Mouse (Mus musculus) T-helper 2 cell (primary cell): ENCODE measurements around the gene Suclg2.

ENCODE experiments used
- in situ Hi-C: fragments of 300-600 bp; cut with MboI, MseI; formaldehyde crosslinking; loops from one replicate; pipeline ENCODE4 v1.15.1; 2025; ENCODE audit warnings: high pct_unique_total_duplicates

The Suclg2 gene

DNA sequence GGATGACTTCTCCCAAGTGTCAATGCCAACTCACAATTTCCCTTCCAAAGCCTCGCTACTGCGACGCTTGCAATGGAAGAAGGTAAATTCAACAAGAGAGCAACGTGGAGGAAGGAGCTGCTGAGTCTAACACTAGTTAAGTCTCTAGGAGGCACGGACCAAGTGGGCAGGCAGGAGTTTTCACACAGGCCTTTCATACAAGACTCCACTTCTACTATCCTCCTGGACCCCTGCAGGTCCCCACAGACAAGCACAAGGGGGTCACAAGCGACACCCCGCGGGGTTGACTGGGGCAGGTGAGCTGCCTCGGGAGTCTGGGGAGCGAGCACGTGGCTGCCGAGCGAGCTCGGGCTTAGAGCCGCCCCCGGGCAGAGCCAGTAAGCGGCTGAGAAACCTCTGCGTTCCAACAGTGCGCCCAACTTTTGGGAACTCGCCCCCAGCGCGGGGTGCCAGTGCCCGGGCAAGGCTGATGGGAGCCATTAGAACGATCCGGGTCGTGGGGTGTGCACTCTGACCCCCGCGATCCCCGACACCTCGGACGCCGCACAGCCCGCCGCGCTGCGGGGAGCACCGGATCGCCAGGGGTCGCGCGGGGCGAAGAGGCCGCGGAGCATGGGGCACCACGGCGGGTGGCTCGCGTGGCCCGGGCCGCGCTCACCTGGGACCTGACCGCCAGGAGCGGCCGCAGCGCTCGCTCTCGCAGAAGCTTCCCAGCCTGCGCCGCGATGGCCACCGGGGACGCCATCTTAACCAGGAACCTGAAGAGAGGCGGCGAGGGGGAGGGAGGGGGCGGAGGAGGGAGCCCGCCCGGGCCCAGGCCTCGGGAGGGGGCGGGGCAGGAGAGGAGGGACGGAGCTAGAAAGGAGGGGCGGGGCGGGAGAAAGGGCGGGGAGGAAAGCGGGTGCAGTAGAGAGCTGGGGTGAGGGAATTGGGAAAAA is at the start of gene Suclg2:
Suclg2 (minus strand) TSS at position 770 of the 938 bp plus-strand sequence.
- in situ Hi-C loops, result no loop called here

DNA sequence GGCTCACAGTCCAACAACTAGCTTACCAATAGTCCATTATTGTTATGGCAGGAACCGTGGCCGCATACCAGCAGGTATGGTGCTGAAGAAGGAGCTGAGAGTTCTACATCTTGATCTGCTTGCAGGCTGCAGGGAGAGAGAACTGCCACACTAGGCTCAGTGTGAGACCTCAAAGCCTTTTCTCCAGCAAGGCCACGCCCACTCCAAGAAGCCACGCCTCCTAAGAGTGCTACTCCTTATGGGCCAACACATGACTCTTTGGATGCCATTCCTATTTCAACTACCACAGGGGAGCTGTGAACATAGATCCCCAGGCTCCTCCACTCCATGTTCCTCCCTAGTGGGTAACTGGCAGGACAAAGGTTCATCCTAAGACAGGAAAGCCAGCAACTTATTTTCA is 48.0 kb upstream of the Suclg2 start:
- in situ Hi-C loops, result no loop called here

DNA sequence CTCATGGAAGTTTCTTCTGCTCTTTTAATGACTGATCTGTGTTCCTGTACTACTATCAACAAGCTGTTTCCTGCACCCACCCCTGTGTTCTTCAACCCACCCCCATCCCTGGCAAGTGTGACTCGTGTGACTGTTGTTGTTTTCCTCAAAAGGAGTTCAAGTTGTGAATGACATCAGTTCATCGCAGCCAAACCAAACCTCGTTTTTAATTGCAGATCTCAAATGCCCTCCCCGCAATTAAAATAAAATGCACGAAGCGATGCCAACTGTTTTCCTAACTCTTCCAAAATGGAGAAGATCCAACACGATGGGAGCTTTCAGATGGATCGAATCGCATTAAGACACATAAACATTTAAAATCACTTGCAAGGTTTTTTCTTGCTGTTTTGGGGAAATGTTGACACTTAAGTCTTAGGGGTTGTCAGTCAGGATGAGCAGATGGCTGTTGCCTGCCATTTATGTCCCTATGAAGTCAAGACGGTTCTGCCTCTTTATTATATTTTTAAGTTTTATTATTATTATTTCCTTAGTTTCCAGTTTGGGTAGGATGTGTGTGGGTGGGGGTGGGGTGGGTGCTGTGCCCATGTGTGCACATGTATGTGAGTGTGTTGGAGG is 41.1 kb upstream of the Suclg2 start:
- in situ Hi-C loops, result no loop called here

- in situ Hi-C loops, result no loop called here
These were observed 23.8 kb upstream of the Suclg2 start for GRCm38 (mm10) chr6:95742378-95742777.

- in situ Hi-C loops, result no loop called here
These were observed 13.2 kb upstream of the Suclg2 start for GRCm38 (mm10) chr6:95731570-95732367.

DNA sequence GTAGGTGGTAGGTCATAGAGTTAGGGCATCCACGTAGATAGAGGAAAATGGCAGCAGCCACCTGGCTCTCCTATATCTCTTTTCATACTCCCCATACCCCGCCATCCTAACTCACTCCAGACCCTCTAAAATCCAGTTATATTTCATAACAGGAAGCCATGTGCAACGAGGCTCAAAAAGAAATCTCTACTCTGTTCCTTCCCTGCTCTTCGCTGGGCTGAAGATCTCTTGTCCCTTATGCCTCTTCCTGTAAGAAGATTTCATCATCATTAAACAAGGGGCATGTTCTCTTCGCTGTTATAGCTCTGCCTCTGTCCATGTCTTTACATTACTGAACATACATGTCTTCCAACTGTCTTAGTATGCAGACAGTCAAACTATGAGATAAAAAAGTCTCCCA is 10.8 kb upstream of the Suclg2 start:
- in situ Hi-C loops, result no loop called here

GRCm38 (mm10) chr6:95725281-95725680 is 6.7 kb upstream of the Suclg2 start:
- in situ Hi-C loops, result no loop called here

GRCm38 (mm10) chr6:95723361-95723760 is 4.8 kb upstream of the Suclg2 start:
- in situ Hi-C loops, result no loop called here

DNA sequence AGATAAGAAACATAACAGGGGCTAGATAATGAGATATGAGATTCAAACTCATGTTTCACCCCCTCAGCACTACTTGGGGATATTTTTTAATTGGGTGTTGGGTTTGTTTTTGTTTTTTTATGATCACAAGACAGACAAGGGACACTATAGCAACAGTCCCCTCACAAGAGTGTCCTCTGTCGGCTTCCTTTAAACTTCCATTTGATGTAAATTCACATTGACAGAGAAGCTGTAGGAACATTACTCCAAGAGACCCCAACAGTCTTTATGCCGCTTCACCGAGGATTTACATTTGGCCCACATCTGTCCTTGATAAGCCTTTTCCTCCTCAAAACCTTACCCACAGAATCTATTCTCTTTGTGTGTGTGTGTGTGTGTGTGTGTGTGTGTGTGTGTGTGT is 1.2 kb upstream of the Suclg2 start:
- in situ Hi-C loops, result no loop called here

GRCm38 (mm10) chr6:95718969-95719333 is 351 bp upstream of the Suclg2 start:
- in situ Hi-C loops, result no loop called here

- in situ Hi-C loops, result no loop called here
These were observed 1.5 kb downstream of the Suclg2 start for GRCm38 (mm10) chr6:95717071-95717470.

GRCm38 (mm10) chr6:95716476-95716875 is 2.1 kb downstream of the Suclg2 start:
- in situ Hi-C loops, result no loop called here

DNA sequence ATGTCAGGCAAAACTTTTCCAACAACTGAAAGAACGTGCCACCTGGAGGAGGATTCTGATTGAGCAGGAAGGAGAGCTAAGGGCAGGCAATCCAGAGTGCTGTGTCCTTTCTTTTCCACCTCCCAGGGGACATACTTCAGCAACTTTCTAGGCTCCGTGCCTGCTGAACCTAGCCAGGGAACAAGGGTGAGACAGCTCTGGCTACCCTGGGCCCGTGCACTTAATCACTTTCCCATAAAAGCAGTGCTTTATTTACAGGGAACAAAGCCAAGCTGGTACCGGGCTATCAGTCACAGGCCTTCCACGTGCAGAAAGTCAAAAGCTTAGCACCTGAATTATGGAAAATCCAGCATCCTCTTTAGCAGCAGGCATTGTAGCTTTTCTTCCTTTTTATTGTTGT is 5.4 kb downstream of the Suclg2 start:
- in situ Hi-C loops, result no loop called here

DNA sequence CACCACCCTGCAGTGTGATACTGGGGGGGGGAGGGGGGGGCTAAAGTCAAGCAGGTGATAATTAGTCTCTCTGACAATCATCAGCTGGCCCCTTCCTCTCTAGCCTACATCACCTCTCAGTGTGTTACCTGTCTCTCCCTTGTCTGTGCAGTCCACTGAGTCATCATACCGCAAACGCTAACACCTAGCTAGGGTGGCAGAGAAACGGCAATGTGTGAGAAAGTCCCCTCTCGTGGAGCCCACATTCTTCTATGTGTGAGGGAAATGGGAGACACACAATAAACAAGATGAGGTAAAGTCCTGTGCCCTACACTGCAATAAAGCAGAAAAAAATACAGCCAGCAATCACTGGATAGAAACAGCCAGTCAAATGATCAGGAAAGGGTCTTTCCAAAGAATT is 6.5 kb downstream of the Suclg2 start:
- in situ Hi-C loops, result no loop called here

DNA sequence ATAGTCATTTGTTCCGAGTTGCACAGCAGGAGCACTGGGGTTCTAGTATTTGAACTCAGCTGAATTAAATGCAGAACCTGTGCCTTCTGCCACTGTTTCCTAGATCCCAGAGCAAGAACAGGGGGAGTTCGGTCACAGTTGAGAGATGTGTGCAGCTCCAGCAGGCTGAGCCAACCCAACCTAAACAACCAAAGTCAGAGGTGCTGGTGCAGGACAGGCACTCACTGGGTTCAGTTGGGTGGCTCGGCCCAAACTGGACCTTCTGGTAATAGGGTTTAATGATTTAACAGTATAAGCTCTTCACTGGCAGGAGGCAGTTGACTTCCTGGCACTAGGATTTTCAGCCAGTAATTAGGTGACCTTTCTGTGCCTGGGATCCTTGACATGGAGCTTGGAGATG is 6.9 kb downstream of the Suclg2 start:
- in situ Hi-C loops, result no loop called here

- in situ Hi-C loops, result no loop called here
These were observed 7.7 kb downstream of the Suclg2 start for GRCm38 (mm10) chr6:95710886-95711285.

DNA sequence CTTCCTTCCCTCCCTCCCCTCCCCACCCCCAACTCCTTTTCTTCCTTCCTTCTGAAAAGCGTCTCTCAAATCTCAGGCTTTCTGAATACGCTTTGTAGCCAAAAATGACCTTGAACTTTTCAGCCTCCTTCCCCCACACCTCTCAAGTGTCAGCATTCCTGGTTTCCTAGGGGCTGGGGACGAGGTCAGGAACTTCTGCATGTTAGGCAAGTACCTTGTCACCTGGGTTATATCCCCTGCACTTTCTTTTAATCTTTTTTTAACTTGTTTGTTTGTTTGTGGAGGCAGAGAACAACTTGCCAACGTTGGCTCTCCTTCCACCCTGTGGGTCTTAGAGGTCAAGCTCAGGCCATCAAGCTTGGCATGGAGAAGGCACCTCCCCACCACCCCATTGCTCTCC is 9.1 kb downstream of the Suclg2 start:
- in situ Hi-C loops, result no loop called here

GRCm38 (mm10) chr6:95709106-95709505 is 9.5 kb downstream of the Suclg2 start:
- in situ Hi-C loops, result no loop called here

- in situ Hi-C loops, result no loop called here
These were observed 14.0 kb downstream of the Suclg2 start for GRCm38 (mm10) chr6:95704626-95705025.

GRCm38 (mm10) chr6:95702200-95702599 is 16.4 kb downstream of the Suclg2 start:
- in situ Hi-C loops, result no loop called here

DNA sequence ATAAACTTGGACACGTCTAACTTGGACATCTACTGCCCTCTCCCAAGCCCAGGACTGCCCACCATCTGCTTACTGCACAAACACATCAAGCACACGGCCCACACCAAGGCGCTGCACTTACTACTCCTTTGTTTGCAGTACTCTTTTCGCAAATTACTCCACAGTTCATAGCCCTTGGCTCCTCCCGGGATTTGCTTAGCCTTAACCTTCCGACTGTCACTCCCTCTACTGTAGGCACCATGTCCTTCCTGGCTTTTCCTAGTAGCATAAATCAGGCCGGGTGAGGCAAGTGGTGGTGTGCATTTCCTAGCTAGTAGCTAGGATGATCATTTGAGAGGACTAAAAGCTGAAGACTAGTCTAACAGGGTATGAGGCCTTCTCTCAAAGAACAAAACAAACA is 16.8 kb downstream of the Suclg2 start:
- in situ Hi-C loops, result no loop called here

DNA sequence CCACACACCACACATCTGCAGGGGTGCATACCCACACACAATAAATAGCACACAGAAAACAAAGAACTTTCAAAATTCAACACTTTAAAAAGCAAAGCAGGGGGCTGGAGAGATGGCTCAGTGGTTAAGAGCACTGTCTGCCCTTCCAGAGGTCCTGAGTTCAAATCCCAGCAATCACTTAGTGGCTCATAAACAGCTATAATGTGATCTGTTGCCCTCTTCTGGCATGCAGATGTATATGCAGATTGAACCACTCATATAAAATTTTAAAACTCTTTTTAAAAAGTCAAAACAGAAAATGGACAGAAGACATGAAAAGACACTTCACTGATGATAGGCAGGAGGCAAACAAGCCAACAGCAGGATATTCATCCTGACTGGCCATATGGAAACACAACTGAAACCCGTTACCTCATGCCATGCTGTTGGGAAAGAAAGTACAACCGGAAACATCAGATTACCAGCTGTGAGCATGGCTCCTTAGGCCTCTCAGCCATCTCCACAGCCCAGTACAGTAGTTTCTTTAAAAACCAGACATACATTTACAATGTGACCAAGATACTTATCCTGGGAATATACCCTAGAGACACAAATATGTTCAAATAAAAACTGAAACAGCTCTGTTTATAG is 17.5 kb downstream of the Suclg2 start:
- in situ Hi-C loops, result no loop called here
